Mouse (Mus musculus) liver, embryonic 14.5 days (tissue): ENCODE measurements around the gene Pabpn1. TPM values are rescaled to one million over a fixed set of nuclear protein-coding genes. Genes with fewer than 3 reads are reported as not detected.

Experiments used
- ATAC-seq: fragments of 200-750 bp; cut with Nextera tagmentation; 2 replicates; pipeline ENCODE4 v1.8.0; 2017; ENCODE audit warnings: moderate number of reproducible peaks, mild to moderate bottlenecking, moderate library complexity; ENCODE audit not compliant: insufficient read depth
- DNase-seq, 3 experiments: peaks; one replicate each; pipeline ENCODE4 v3.0.0-alpha.2; 2012 to 2013; ENCODE audit warnings: low read depth in 3 of 3, low spot score in 3 of 3
- H3K27ac ChIP-seq: fragments of 300-500 bp; sonication (generic); 2 replicates; pipeline ENCODE4 v1.5.1; 2014; ENCODE audit warnings: moderate library complexity, mild to moderate bottlenecking, control low read depth, inconsistent platforms
- H3K27me3 ChIP-seq: fragments of 300-500 bp; sonication (generic); 2 replicates; pipeline ENCODE4 v1.6.1; 2014; ENCODE audit warnings: mild to moderate bottlenecking, low read length, moderate library complexity; ENCODE audit not compliant: control insufficient read depth, insufficient read depth
- H3K36me3 ChIP-seq: fragments of 300-500 bp; sonication (generic); replicated peaks from 2 replicates; pipeline ENCODE4 v1.6.1; 2014; ENCODE audit warnings: low read depth; ENCODE audit not compliant: control insufficient read depth, insufficient read depth
- H3K4me1 ChIP-seq, 2 experiments: fragments of 200-500 bp in 1 of 2; fragments of 300-500 bp in 1 of 2; sonication (generic) in 1 of 2; replicated peaks; 2 replicates each; pipeline ENCODE4 v1.6.1; 2012 to 2014; ENCODE audit warnings: antibody characterized with exemption in 1 of 2, inconsistent platforms in 1 of 2, low read length in 1 of 2; ENCODE audit not compliant: control insufficient read depth in 2 of 2, insufficient read depth in 2 of 2
- H3K4me2 ChIP-seq: fragments of 300-500 bp; sonication (generic); 2 replicates; pipeline ENCODE4 v1.6.1; 2014; ENCODE audit warnings: low read depth, mild to moderate bottlenecking, control low read depth, moderate library complexity
- H3K4me3 ChIP-seq, 2 experiments: fragments of 200-500 bp in 1 of 2; fragments of 300-500 bp in 1 of 2; sonication (generic) in 1 of 2; 2 replicates each; pipeline ENCODE4 v1.5.1; 2012 to 2014; ENCODE audit warnings: low read depth in 2 of 2, low read length in 2 of 2, mild to moderate bottlenecking in 2 of 2, control low read depth in 1 of 2, inconsistent platforms in 1 of 2, moderate library complexity in 1 of 2; ENCODE audit not compliant: insufficient read depth in 1 of 2
- H3K9ac ChIP-seq: fragments of 300-500 bp; sonication (generic); replicated peaks from 2 replicates; pipeline ENCODE4 v1.6.1; 2014; ENCODE audit warnings: mild to moderate bottlenecking, control low read depth, moderate library complexity
- H3K9me3 ChIP-seq: fragments of 300-500 bp; sonication (generic); 2 replicates; pipeline ENCODE4 v1.6.1; 2016; ENCODE audit warnings: low read length, mixed read lengths; ENCODE audit not compliant: control insufficient read depth
- CTCF ChIP-seq: IDR thresholded peaks from 2 replicates; pipeline ENCODE4 v1.5.1; 2016; ENCODE audit warnings: antibody characterized with exemption, low read depth, control low read depth
- EP300 ChIP-seq: IDR thresholded peaks from 2 replicates; pipeline ENCODE4 v1.6.1; 2016; ENCODE audit warnings: antibody characterized with exemption, low read depth
- WGBS: fragments of 180-500 bp; shearing (Covaris S2); extraction: QIAGEN DNeasy Blood & Tissue Kit; methylation state at CpG from one replicate; pipeline ENCODE4 v1.1.7; 2014; ENCODE audit not compliant: insufficient replicate concordance; 5-methylcytosine and 5-hydroxymethylcytosine counted together
- polyA plus RNA-seq, 2 experiments: library from polyadenylated mRNA; depleted of rRNA in 1 of 2; stranded (reverse) in 1 of 2; unstranded in 1 of 2; fragments of >200 nt; fragmentation: Nextera tagmentation in 1 of 2; extraction: Ambion mirVana in 1 of 2; gene quantifications; 2 replicates each; pipeline versions ENCODE4 v1.2.1 to v1.2.3; 2012 to 2014

Pabpn1 gene
- polyA plus RNA-seq, 2 experiments: 47.1 to 110 TPM

- Histone ChIP-seq H3K9me3 (no peaks in the 10 kb centered on the region), H3K4me1 (peaks cover 3 to 6% of the 10 kb centered on the region in 2 experiments; a peak in 3 of 4 replicates), H3K4me2 (no peak overlapping the region), H3K9ac (no peak overlapping the region), H3K27ac (no peak overlapping the region), H3K27me3 (no peaks in the 10 kb centered on the region), H3K4me3 (no peak overlapping the region), H3K36me3 (no peaks in the 10 kb centered on the region)
- TF ChIP-seq CTCF (no peak), EP300 (no peak)
- 80% methylated on average over 11 of the region's 11 CpGs for WGBS
- ATAC-seq (no peak), DNase-seq (no peak)
Observed at GRCm38 (mm10) chr14:54885309-54885708, 7.0 kb upstream of the Pabpn1 start.

DNA sequence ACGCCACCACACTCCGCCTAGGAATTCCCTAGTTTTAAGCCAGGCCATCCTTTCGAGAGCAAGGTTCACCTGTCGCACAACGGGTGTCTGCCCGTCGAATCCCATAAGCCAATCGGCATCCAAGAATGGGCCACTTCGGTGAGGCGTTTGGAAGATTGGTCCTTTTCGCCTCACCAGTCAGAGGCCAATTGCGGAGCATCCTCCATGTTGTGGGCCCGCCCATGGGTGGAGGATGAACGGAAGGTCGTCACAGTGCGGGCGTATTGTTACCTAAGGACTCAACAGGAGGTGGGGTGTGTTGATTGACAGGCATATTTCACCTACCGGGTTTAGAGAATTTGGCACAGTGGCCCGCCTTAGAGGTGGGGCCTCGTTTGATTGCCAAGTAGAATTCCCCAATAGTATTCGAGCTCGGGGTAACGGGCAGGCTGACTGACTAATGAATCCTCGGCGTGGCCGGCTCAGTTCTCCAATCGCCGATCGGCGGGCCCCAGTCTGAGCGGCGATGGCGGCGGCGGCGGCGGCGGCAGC lies 1.4 kb downstream of the Pabpn1 start:
- peak overlapping the region; percentile 83 to 92 for H3K4me3 ChIP-seq
- ATAC-seq (peak; percentile 98), DNase-seq (peak; percentile 100)
- TF ChIP-seq EP300 (peak; percentile 44; the same call in 1 of the 2 replicates), CTCF (no peak)
- peak overlapping the region; percentile 92 for H3K9ac ChIP-seq
- H3K4me1 ChIP-seq: peaks cover 12 to 15% of the 10 kb centered on the region in 2 experiments; a peak in 3 of 4 replicates
- H3K27me3 ChIP-seq: no peaks in the 10 kb centered on the region
- under 1% methylated on average over 38 of the region's 38 CpGs for WGBS
- H3K27ac ChIP-seq: peak overlapping the region; percentile 80
- peaks cover 31% of the 10 kb centered on the region for H3K36me3 ChIP-seq
- no peaks in the 10 kb centered on the region for H3K9me3 ChIP-seq
- peak overlapping the region; percentile 99 for H3K4me2 ChIP-seq

- peak overlapping the region; percentile 80 to 92 for H3K4me3 ChIP-seq
- peak overlapping the region; percentile 99 for H3K4me2 ChIP-seq
- H3K4me1 ChIP-seq: peaks cover 12 to 15% of the 10 kb centered on the region in 2 experiments; a peak in 3 of 4 replicates
- H3K9me3 ChIP-seq: no peaks in the 10 kb centered on the region
- H3K9ac ChIP-seq: peak overlapping the region; percentile 92
- H3K36me3 ChIP-seq: peaks cover 31% of the 10 kb centered on the region
- peak overlapping the region; percentile 60 for H3K27ac ChIP-seq
- no peaks in the 10 kb centered on the region for H3K27me3 ChIP-seq
- ATAC-seq (peak; percentile 62), DNase-seq (no peak)
- TF ChIP-seq EP300 (no peak), CTCF (no peak)
- WGBS: under 1% methylated on average over 54 of the region's 54 CpGs
Observed at GRCm38 (mm10) chr14:54894296-54895151, 2.2 kb downstream of the Pabpn1 start.

DNA sequence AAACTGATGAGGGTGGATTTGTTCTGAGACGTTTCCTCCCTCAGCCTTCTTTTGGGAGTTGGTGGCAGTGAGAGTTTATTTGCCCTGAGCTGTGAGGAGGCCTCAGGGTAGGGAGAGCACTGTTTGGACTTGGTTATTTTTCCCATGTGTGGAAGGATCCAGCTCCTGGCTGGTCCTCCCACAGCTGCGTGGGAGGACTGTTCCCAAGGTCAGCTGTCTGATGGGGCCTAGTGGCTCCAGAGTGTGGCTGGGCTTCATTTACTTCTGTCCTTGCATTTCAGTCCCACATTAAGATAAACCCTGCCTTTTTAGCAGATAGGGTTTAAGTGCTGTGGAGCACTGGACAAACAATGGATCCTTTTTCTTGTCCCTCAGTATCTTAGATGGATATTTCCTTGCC lies 5.1 kb downstream of the Pabpn1 start:
- H3K4me2 ChIP-seq: no peak overlapping the region
- no peak overlapping the region for H3K4me3 ChIP-seq
- 70% methylated on average over 2 of the region's 2 CpGs for WGBS
- H3K27me3 ChIP-seq: no peaks in the 10 kb centered on the region
- H3K4me1 ChIP-seq: peaks cover 12% of the 10 kb centered on the region in 2 experiments; a peak in 3 of 4 replicates
- DNase-seq (no peak), ATAC-seq (no peak)
- H3K36me3 ChIP-seq: peaks cover 31% of the 10 kb centered on the region
- H3K9ac ChIP-seq: no peak overlapping the region
- no peaks in the 10 kb centered on the region for H3K9me3 ChIP-seq
- no peak for TF ChIP-seq EP300
- TF ChIP-seq CTCF: no peak
- no peak overlapping the region for H3K27ac ChIP-seq

- H3K27me3 ChIP-seq: no peaks in the 10 kb centered on the region
- no peak overlapping the region for H3K27ac ChIP-seq
- H3K36me3 ChIP-seq: peaks cover 30% of the 10 kb centered on the region
- H3K9ac ChIP-seq: no peak overlapping the region
- TF ChIP-seq EP300: no peak; the same call in 1 of the 2 replicates
- TF ChIP-seq CTCF: peak; percentile 78
- peaks cover 3 to 4% of the 10 kb centered on the region in 2 experiments; a peak in 3 of 4 replicates for H3K4me1 ChIP-seq
- no peak overlapping the region for H3K4me2 ChIP-seq
- no peak overlapping the region for H3K4me3 ChIP-seq
- H3K9me3 ChIP-seq: no peaks in the 10 kb centered on the region
- whole genome bisulfite sequencing: 1% methylated on average over 3 of the region's 3 CpGs
- peak in 1 of 3 experiments; percentile 49 for DNase-seq
- ATAC-seq: peak; percentile 51; the same call in 1 of the 2 replicates
Observed at GRCm38 (mm10) chr14:54900383-54900782, 8.1 kb downstream of the Pabpn1 start.
